Mouse (Mus musculus): ENCODE measurements at regions not wholly inside any gene's neighbourhood (a gene's known extent, or its start where the extent isn't known, plus 50 kb on each side); places are given as distances from the start of the nearest gene placed in this dataset.
A peak's percentile ranks its signal among the peaks of the same experiment; 100 is the strongest.
"Not testable (repeated sequence)": the region's sequence is repeated elsewhere in the genome, so short reads cannot be mapped to it uniquely, and the experiment has no call there.

- Histone ChIP-seq H3K4me3 (ENCODE audit: low read length) (no peak overlapping the region), H3K9ac (ENCODE audit: low read length) (no peak overlapping the region), H3K27ac (ENCODE audit: low read length) (no peak overlapping the region), H3K27me3 (ENCODE audit: control insufficient read depth, insufficient read depth, low read depth, low read length) (no peaks in the 10 kb centered on the region), H3K9me3 (ENCODE audit: control insufficient read depth, low read length) (no peaks in the 10 kb centered on the region), H3K4me2 (ENCODE audit: low read depth, low read length) (no peak overlapping the region), H3K4me1 (replicated peaks; ENCODE audit: control insufficient read depth, insufficient read depth, low read length) (no peaks in the 10 kb centered on the region), H3K36me3 (ENCODE audit: control insufficient read depth, insufficient read depth, low read length) (no peaks in the 10 kb centered on the region)
- 45% methylated on average over 9 of the region's 9 CpGs for WGBS
- no peak for ATAC-seq (ENCODE audit: low read depth)
Measured at GRCm38 (mm10) chr2:146724924-146725555, 130.6 kb upstream of the Kiz start.

- H3K9ac ChIP-seq (ENCODE audit: low read length), result no peak overlapping the region
- no peaks in the 10 kb centered on the region for H3K27me3 ChIP-seq (ENCODE audit: control insufficient read depth, insufficient read depth, low read depth, low read length)
- H3K4me1 ChIP-seq (replicated peaks; ENCODE audit: control insufficient read depth, insufficient read depth, low read length), result no peaks in the 10 kb centered on the region
- no peaks in the 10 kb centered on the region for H3K9me3 ChIP-seq (ENCODE audit: control insufficient read depth, low read length)
- H3K4me2 ChIP-seq (ENCODE audit: low read depth, low read length), result no peak overlapping the region
- ATAC-seq (ENCODE audit: low read depth), result no peak
- no peaks in the 10 kb centered on the region for H3K36me3 ChIP-seq (ENCODE audit: control insufficient read depth, insufficient read depth, low read length)
- H3K27ac ChIP-seq (ENCODE audit: low read length), result no peak overlapping the region
- H3K4me3 ChIP-seq (ENCODE audit: low read length), result no peak overlapping the region
Measured at GRCm38 (mm10) chr2:146728693-146729092, 127.0 kb upstream of the Kiz start.

- WGBS, result 81% methylated on average over 3 of the region's 3 CpGs
- Histone ChIP-seq H3K9me3 (ENCODE audit: control insufficient read depth, low read length) (no peaks in the 10 kb centered on the region), H3K27me3 (ENCODE audit: control insufficient read depth, insufficient read depth, low read depth, low read length) (no peaks in the 10 kb centered on the region)
Measured at GRCm38 (mm10) chr2:146731081-146731480, 124.6 kb upstream of the Kiz start.

GRCm38 (mm10) chr2:146732891-146733290, 122.8 kb upstream of the Kiz start:
- H3K9me3 ChIP-seq (ENCODE audit: control insufficient read depth, low read length); ATAC-seq (ENCODE audit: low read depth); H3K4me2 ChIP-seq (ENCODE audit: low read depth, low read length); H3K4me3 ChIP-seq (ENCODE audit: low read length); H3K27me3 ChIP-seq (ENCODE audit: control insufficient read depth, insufficient read depth, low read depth, low read length); H3K9ac ChIP-seq (ENCODE audit: low read length); H3K4me1 ChIP-seq (replicated peaks; ENCODE audit: control insufficient read depth, insufficient read depth, low read length); H3K36me3 ChIP-seq (ENCODE audit: control insufficient read depth, insufficient read depth, low read length); H3K27ac ChIP-seq (ENCODE audit: low read length): not testable (repeated sequence)
- 89% methylated on average over 2 of the region's 2 CpGs for WGBS

More at GRCm38 (mm10) chr2:146731081-146731480, 124.6 kb upstream of the Kiz start:
- no peaks in the 10 kb centered on the region for H3K36me3 ChIP-seq (ENCODE audit: control insufficient read depth, insufficient read depth, low read length)
- no peak overlapping the region for H3K9ac ChIP-seq (ENCODE audit: low read length)
- H3K4me2 ChIP-seq (ENCODE audit: low read depth, low read length), result no peak overlapping the region
- no peak for ATAC-seq (ENCODE audit: low read depth)
- no peak overlapping the region for H3K27ac ChIP-seq (ENCODE audit: low read length)
- no peak overlapping the region for H3K4me3 ChIP-seq (ENCODE audit: low read length)
- no peaks in the 10 kb centered on the region for H3K4me1 ChIP-seq (replicated peaks; ENCODE audit: control insufficient read depth, insufficient read depth, low read length)

- Histone ChIP-seq H3K4me2 (ENCODE audit: low read depth, low read length) (no peak overlapping the region), H3K4me1 (replicated peaks; ENCODE audit: control insufficient read depth, insufficient read depth, low read length) (no peaks in the 10 kb centered on the region), H3K36me3 (ENCODE audit: control insufficient read depth, insufficient read depth, low read length) (no peaks in the 10 kb centered on the region), H3K4me3 (ENCODE audit: low read length) (no peak overlapping the region), H3K9ac (ENCODE audit: low read length) (no peak overlapping the region), H3K27ac (ENCODE audit: low read length) (no peak overlapping the region), H3K9me3 (ENCODE audit: control insufficient read depth, low read length) (no peaks in the 10 kb centered on the region), H3K27me3 (ENCODE audit: control insufficient read depth, insufficient read depth, low read depth, low read length) (no peaks in the 10 kb centered on the region)
- no peak for ATAC-seq (ENCODE audit: low read depth)
- WGBS, result 87% methylated on average over 2 of the region's 2 CpGs
Measured at GRCm38 (mm10) chr2:146744396-146744795, 111.3 kb upstream of the Kiz start.

GRCm38 (mm10) chr2:146745012-146745682, 110.5 kb upstream of the Kiz start:
- Histone ChIP-seq H3K9me3 (ENCODE audit: control insufficient read depth, low read length) (no peaks in the 10 kb centered on the region), H3K27ac (ENCODE audit: low read length) (no peak overlapping the region), H3K4me1 (replicated peaks; ENCODE audit: control insufficient read depth, insufficient read depth, low read length) (no peaks in the 10 kb centered on the region), H3K4me2 (ENCODE audit: low read depth, low read length) (0 out of 2 replicates have a peak overlapping the region, but pooled peaks have one; percentile 4), H3K9ac (ENCODE audit: low read length) (no peak overlapping the region), H3K27me3 (ENCODE audit: control insufficient read depth, insufficient read depth, low read depth, low read length) (no peaks in the 10 kb centered on the region), H3K4me3 (ENCODE audit: low read length) (no peak overlapping the region), H3K36me3 (ENCODE audit: control insufficient read depth, insufficient read depth, low read length) (no peaks in the 10 kb centered on the region)
- ATAC-seq (ENCODE audit: low read depth), result no peak
- WGBS, result 62% methylated on average over 18 of the region's 18 CpGs

- no peaks in the 10 kb centered on the region for H3K4me1 ChIP-seq (replicated peaks; ENCODE audit: control insufficient read depth, insufficient read depth, low read length)
- no peak overlapping the region for H3K9ac ChIP-seq (ENCODE audit: low read length)
- H3K4me3 ChIP-seq (ENCODE audit: low read length), result no peak overlapping the region
Measured at GRCm38 (mm10) chr2:146745683-146746047, 110.0 kb upstream of the Kiz start.

GRCm38 (mm10) chr2:146753988-146754387, 101.7 kb upstream of the Kiz start:
- Histone ChIP-seq H3K9me3 (ENCODE audit: control insufficient read depth, low read length) (no peaks in the 10 kb centered on the region), H3K9ac (ENCODE audit: low read length) (no peak overlapping the region), H3K4me3 (ENCODE audit: low read length) (no peak overlapping the region), H3K27ac (ENCODE audit: low read length) (no peak overlapping the region), H3K27me3 (ENCODE audit: control insufficient read depth, insufficient read depth, low read depth, low read length) (no peaks in the 10 kb centered on the region), H3K4me1 (replicated peaks; ENCODE audit: control insufficient read depth, insufficient read depth, low read length) (no peaks in the 10 kb centered on the region), H3K36me3 (ENCODE audit: control insufficient read depth, insufficient read depth, low read length) (no peaks in the 10 kb centered on the region), H3K4me2 (ENCODE audit: low read depth, low read length) (no peak overlapping the region)
- 20% methylated on average over 2 of the region's 2 CpGs for WGBS
- no peak for ATAC-seq (ENCODE audit: low read depth)

More at GRCm38 (mm10) chr2:146745683-146746047, 110.0 kb upstream of the Kiz start:
- Histone ChIP-seq H3K27ac (ENCODE audit: low read length) (no peak overlapping the region), H3K9me3 (ENCODE audit: control insufficient read depth, low read length) (no peaks in the 10 kb centered on the region), H3K4me2 (ENCODE audit: low read depth, low read length) (0 out of 2 replicates have a peak overlapping the region, but pooled peaks have one; percentile 4), H3K36me3 (ENCODE audit: control insufficient read depth, insufficient read depth, low read length) (no peaks in the 10 kb centered on the region), H3K27me3 (ENCODE audit: control insufficient read depth, insufficient read depth, low read depth, low read length) (no peaks in the 10 kb centered on the region)
- ATAC-seq (ENCODE audit: low read depth), result no peak
- WGBS, result 54% methylated on average over 12 of the region's 12 CpGs

- H3K36me3 ChIP-seq (ENCODE audit: control insufficient read depth, insufficient read depth, low read length), result no peaks in the 10 kb centered on the region
- H3K4me3 ChIP-seq (ENCODE audit: low read length), result no peak overlapping the region
- H3K4me1 ChIP-seq (replicated peaks; ENCODE audit: control insufficient read depth, insufficient read depth, low read length), result 0 out of 2 replicates have a peak, but pooled peaks cover 3% of the 10 kb centered on the region
- H3K27me3 ChIP-seq (ENCODE audit: control insufficient read depth, insufficient read depth, low read depth, low read length), result no peaks in the 10 kb centered on the region
- no peak overlapping the region for H3K27ac ChIP-seq (ENCODE audit: low read length)
- H3K4me2 ChIP-seq (ENCODE audit: low read depth, low read length), result no peak overlapping the region
- no peak overlapping the region for H3K9ac ChIP-seq (ENCODE audit: low read length)
- H3K9me3 ChIP-seq (ENCODE audit: control insufficient read depth, low read length), result no peaks in the 10 kb centered on the region
- 65% methylated on average over 18 of the region's 18 CpGs for WGBS
- no peak for ATAC-seq (ENCODE audit: low read depth)
Measured at GRCm38 (mm10) chr2:146763522-146764144, 92.0 kb upstream of the Kiz start.
